Mouse (Mus musculus) heart, postnatal 4 days (tissue): ENCODE measurements around the gene Myd88. TPM values are rescaled to one million over a fixed set of nuclear protein-coding genes. Genes with fewer than 3 reads are reported as not detected.
"Not testable (repeated sequence)": the region's sequence is repeated elsewhere in the genome, so short reads cannot be mapped to it uniquely, and the experiment has no call there.

ENCODE experiments used
- DNase-seq: peaks from one replicate; pipeline ENCODE4 v3.0.0; 2021
- total RNA-seq, 2 experiments: library from RNA; stranded (reverse); gene quantifications; 2 replicates each; pipeline ENCODE4 v1.2.3; 2021

Gene Myd88
- total RNA-seq = 10 to 100 TPM; 12.1 to 12.7 TPM

GRCm38 (mm10) chr9:119340909-119341816, at the start of gene Myd88:
Myd88 (minus strand) TSS chr9:119341411.
- DNase-seq = peak; percentile 93

- no peak for DNase-seq
These were observed 49.0 kb upstream of the Myd88 start for GRCm38 (mm10) chr9:119390214-119390613.

GRCm38 (mm10) chr9:119388956-119389355, 47.7 kb upstream of the Myd88 start:
- peak; percentile 60 for DNase-seq

- DNase-seq = no peak
These were observed 41.4 kb upstream of the Myd88 start for GRCm38 (mm10) chr9:119382603-119383002.

- DNase-seq = no peak
These were observed 37.0 kb upstream of the Myd88 start for GRCm38 (mm10) chr9:119378231-119378630.

GRCm38 (mm10) chr9:119375556-119375955, 34.3 kb upstream of the Myd88 start:
- no peak for DNase-seq

GRCm38 (mm10) chr9:119375008-119375407, 33.8 kb upstream of the Myd88 start:
- no peak for DNase-seq

GRCm38 (mm10) chr9:119371251-119371650, 30.0 kb upstream of the Myd88 start:
- DNase-seq = no peak

- not testable (repeated sequence) for DNase-seq
These were observed 29.6 kb upstream of the Myd88 start for GRCm38 (mm10) chr9:119370770-119371169.

- DNase-seq = no peak
These were observed 27.2 kb upstream of the Myd88 start for GRCm38 (mm10) chr9:119368367-119368766.

- peak; percentile 18 for DNase-seq
These were observed 24.1 kb upstream of the Myd88 start, which contains the start of gene Slc22a14 for GRCm38 (mm10) chr9:119365284-119365683. Slc22a14 (minus strand) TSS chr9:119365553.

GRCm38 (mm10) chr9:119363229-119363628, 22.0 kb upstream of the Myd88 start:
- DNase-seq = no peak

- DNase-seq = no peak
These were observed 20.2 kb upstream of the Myd88 start for GRCm38 (mm10) chr9:119361416-119361815.

GRCm38 (mm10) chr9:119358058-119358429, 16.8 kb upstream of the Myd88 start:
- DNase-seq = no peak

GRCm38 (mm10) chr9:119357331-119358057, 16.3 kb upstream of the Myd88 start, which contains the start of gene Xylb:
Xylb (plus strand) TSS chr9:119357381.
- DNase-seq = peak; percentile 95

- DNase-seq = no peak
These were observed 14.7 kb upstream of the Myd88 start for GRCm38 (mm10) chr9:119355943-119356342.

GRCm38 (mm10) chr9:119353926-119354325, 12.7 kb upstream of the Myd88 start:
- DNase-seq = no peak

GRCm38 (mm10) chr9:119352060-119352459, 10.8 kb upstream of the Myd88 start:
- peak; percentile 88 for DNase-seq

- no peak for DNase-seq
These were observed 9.9 kb upstream of the Myd88 start for GRCm38 (mm10) chr9:119350947-119351705.

GRCm38 (mm10) chr9:119350531-119350930, 9.3 kb upstream of the Myd88 start:
- no peak for DNase-seq

- no peak for DNase-seq
These were observed 5.2 kb upstream of the Myd88 start for GRCm38 (mm10) chr9:119346376-119346775.

GRCm38 (mm10) chr9:119342728-119343127, 1.5 kb upstream of the Myd88 start:
- no peak for DNase-seq

- no peak for DNase-seq
These were observed 1.0 kb downstream of the Myd88 start for GRCm38 (mm10) chr9:119340212-119340580.
